Mouse (Mus musculus) bone marrow macrophage, adult 2 months (primary cell): ENCODE data around the gene Apol8.

Source experiments
- CTCF ChIP-seq: IDR thresholded peaks from 2 replicates; pipeline ENCODE4 v1.5.1; 2012; ENCODE audit warnings: low read depth, mild to moderate bottlenecking, low read length, moderate library complexity
- POLR2A ChIP-seq: IDR thresholded peaks from 2 replicates; pipeline ENCODE4 v1.6.1; 2012; ENCODE audit warnings: mild to moderate bottlenecking, low read depth, low read length, borderline replicate concordance

DNA sequence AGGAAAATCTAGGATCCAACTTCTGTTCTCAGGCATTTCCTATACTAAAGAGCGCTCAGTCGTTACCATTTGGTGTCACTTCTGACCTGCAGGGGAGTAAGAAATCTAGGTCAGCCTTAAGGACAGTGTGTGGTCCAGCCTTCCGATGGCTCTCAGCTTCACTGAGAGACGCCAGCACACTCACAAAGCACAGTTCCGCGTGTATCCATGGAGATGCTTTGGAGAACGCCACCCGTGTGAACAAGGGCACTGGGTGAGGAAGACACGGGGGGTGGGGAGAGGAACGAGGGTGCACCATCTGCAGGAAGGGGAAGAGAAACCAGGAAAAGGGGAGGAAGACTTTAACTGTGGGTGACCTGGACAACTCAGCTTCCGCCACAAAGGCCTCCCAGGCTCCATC lies 4.4 kb downstream of the Apol8 start:
- TF ChIP-seq CTCF = no peak
- TF ChIP-seq POLR2A = no peak
